Mouse (Mus musculus) small intestine, adult 2 months (tissue): ENCODE data around the gene Large2. TPM values are rescaled to one million over a fixed set of nuclear protein-coding genes. Genes with fewer than 3 reads are reported as not detected.

Experiments
- H3K27ac ChIP-seq: fragments of 200-500 bp; 2 replicates; pipeline ENCODE4 v1.5.1; 2012; ENCODE audit warnings: low read depth, low read length, control low read depth, inconsistent platforms; ENCODE audit not compliant: insufficient read depth
- H3K27me3 ChIP-seq: fragments of 200-500 bp; 2 replicates; pipeline ENCODE4 v1.6.1; 2012; ENCODE audit warnings: mild to moderate bottlenecking, moderate library complexity, low read length, inconsistent platforms; ENCODE audit not compliant: control insufficient read depth, insufficient read depth
- H3K36me3 ChIP-seq: fragments of 200-500 bp; 2 replicates; pipeline ENCODE4 v1.6.1; 2012; ENCODE audit warnings: mild to moderate bottlenecking, low read length, control low read depth, inconsistent platforms; ENCODE audit not compliant: control insufficient read depth, insufficient read depth
- H3K4me1 ChIP-seq: fragments of 200-500 bp; 2 replicates; pipeline ENCODE4 v1.6.1; 2012; ENCODE audit warnings: low read length, inconsistent platforms, mixed read lengths; ENCODE audit not compliant: control insufficient read depth, insufficient read depth, insufficient read length
- H3K4me3 ChIP-seq: fragments of 200-500 bp; 2 replicates; pipeline ENCODE4 v1.5.1; 2012; ENCODE audit warnings: low read depth, mild to moderate bottlenecking, control low read depth, inconsistent platforms, low read length, moderate library complexity
- CTCF ChIP-seq: fragments of 200-500 bp; IDR thresholded peaks from 2 replicates; pipeline ENCODE4 v1.5.1; 2012; ENCODE audit warnings: low read depth, mild to moderate bottlenecking, control low read depth, inconsistent platforms, low read length, moderate library complexity, mixed read lengths; ENCODE audit not compliant: insufficient replicate concordance, insufficient read length; ENCODE audit errors: extremely low read depth
- POLR2A ChIP-seq: fragments of 200-500 bp; IDR thresholded peaks from 2 replicates; pipeline ENCODE4 v1.6.1; 2012; ENCODE audit warnings: low read depth, mild to moderate bottlenecking, control low read depth, inconsistent platforms, low read length, moderate library complexity
- WGBS: fragments of 180-500 bp; shearing (Covaris S2); methylation state at CpG from one replicate; pipeline ENCODE4 v1.1.7; 2018; 5-methylcytosine and 5-hydroxymethylcytosine counted together
- polyA plus RNA-seq: library from polyadenylated mRNA; depleted of rRNA; stranded (reverse); fragments of >200 nt; gene quantifications from 2 replicates; pipeline ENCODE4 v1.2.3, GENCODE M21; 2012

Gene Large2
- polyA plus RNA-seq, 1 experiment: 12.3 TPM

GRCm38 (mm10) chr2:92370375-92370774, 4.3 kb downstream of the Large2 start:
- Histone ChIP-seq H3K27me3 (no peaks in the 10 kb centered on the region), H3K36me3 (no peaks in the 10 kb centered on the region), H3K4me3 (peak overlapping the region; percentile 69), H3K4me1 (peaks cover 38% of the 10 kb centered on the region), H3K27ac (no peak overlapping the region)
- TF ChIP-seq CTCF: no peak
- TF ChIP-seq POLR2A: no peak
- 7% methylated on average over 19 of the region's 19 CpGs for WGBS

- peaks cover 3% of the 10 kb centered on the region; the same call in 1 of the 2 replicates for H3K36me3 ChIP-seq
- H3K4me3 ChIP-seq: no peak overlapping the region
- WGBS: 48% methylated on average over 20 of the region's 20 CpGs
- peaks cover 24% of the 10 kb centered on the region for H3K4me1 ChIP-seq
- H3K27me3 ChIP-seq: no peaks in the 10 kb centered on the region
- no peak overlapping the region for H3K27ac ChIP-seq
- TF ChIP-seq POLR2A: no peak
Measured at GRCm38 (mm10) chr2:92367383-92368029, 7.2 kb downstream of the Large2 start.

GRCm38 (mm10) chr2:92365568-92365967, 9.1 kb downstream of the Large2 start:
- 91% methylated on average over 10 of the region's 10 CpGs for WGBS
- Histone ChIP-seq H3K36me3 (peaks cover 6% of the 10 kb centered on the region; the same call in 1 of the 2 replicates), H3K27me3 (no peaks in the 10 kb centered on the region), H3K4me1 (peaks cover 8% of the 10 kb centered on the region), H3K27ac (no peak overlapping the region), H3K4me3 (no peak overlapping the region)
- TF ChIP-seq CTCF (no peak), POLR2A (no peak)

GRCm38 (mm10) chr2:92364086-92364485, 10.6 kb downstream of the Large2 start:
- no peak for TF ChIP-seq POLR2A
- no peak for TF ChIP-seq CTCF
- 0 out of 2 replicates have a peak, but pooled peaks cover 2% of the 10 kb centered on the region for H3K4me1 ChIP-seq
- no peaks in the 10 kb centered on the region for H3K27me3 ChIP-seq
- no peak overlapping the region for H3K4me3 ChIP-seq
- no peak overlapping the region for H3K27ac ChIP-seq
- WGBS: 96% methylated on average over 4 of the region's 4 CpGs
- H3K36me3 ChIP-seq: peaks cover 12% of the 10 kb centered on the region; the same call in 1 of the 2 replicates

- TF ChIP-seq CTCF: no peak
- no peak for TF ChIP-seq POLR2A
- Histone ChIP-seq H3K36me3 (peaks cover 15% of the 10 kb centered on the region), H3K4me3 (no peak overlapping the region), H3K27ac (no peak overlapping the region), H3K4me1 (0 out of 2 replicates have a peak, but pooled peaks cover 2% of the 10 kb centered on the region), H3K27me3 (no peaks in the 10 kb centered on the region)
- WGBS: 95% methylated on average over 6 of the region's 6 CpGs
Measured at GRCm38 (mm10) chr2:92362571-92363228, 12.0 kb downstream of the Large2 start.

- Histone ChIP-seq H3K27me3 (no peaks in the 10 kb centered on the region), H3K36me3 (peaks cover 20% of the 10 kb centered on the region), H3K27ac (no peak overlapping the region), H3K4me3 (no peak overlapping the region), H3K4me1 (no peaks in the 10 kb centered on the region)
- TF ChIP-seq CTCF (no peak), POLR2A (no peak)
- 92% methylated on average over 8 of the region's 8 CpGs for WGBS
Measured at GRCm38 (mm10) chr2:92361795-92362194, 12.9 kb downstream of the Large2 start.

GRCm38 (mm10) chr2:92360893-92361292, 13.8 kb downstream of the Large2 start:
- Histone ChIP-seq H3K4me3 (no peak overlapping the region), H3K27ac (no peak overlapping the region), H3K4me1 (no peaks in the 10 kb centered on the region), H3K36me3 (peaks cover 21% of the 10 kb centered on the region), H3K27me3 (no peaks in the 10 kb centered on the region)
- no peak for TF ChIP-seq POLR2A
- TF ChIP-seq CTCF: no peak
- WGBS: 32% methylated on average over 12 of the region's 12 CpGs
